Mouse (Mus musculus) B cell, adult (primary cell): ENCODE results near the gene Eya2. TPM values are rescaled to one million over a fixed set of nuclear protein-coding genes. Genes with fewer than 3 reads are reported as not detected.

Experiments
- total RNA-seq: library from RNA; stranded (reverse); gene quantifications from 4 replicates; pipeline ENCODE4 v1.2.4, GENCODE M21; 2023; ENCODE audit not compliant: inconsistent age

The Eya2 gene
- 0.42 to 1.4 TPM (median 0.77 TPM) in 3 of 4 replicates, not detected in the other for total RNA-seq

DNA sequence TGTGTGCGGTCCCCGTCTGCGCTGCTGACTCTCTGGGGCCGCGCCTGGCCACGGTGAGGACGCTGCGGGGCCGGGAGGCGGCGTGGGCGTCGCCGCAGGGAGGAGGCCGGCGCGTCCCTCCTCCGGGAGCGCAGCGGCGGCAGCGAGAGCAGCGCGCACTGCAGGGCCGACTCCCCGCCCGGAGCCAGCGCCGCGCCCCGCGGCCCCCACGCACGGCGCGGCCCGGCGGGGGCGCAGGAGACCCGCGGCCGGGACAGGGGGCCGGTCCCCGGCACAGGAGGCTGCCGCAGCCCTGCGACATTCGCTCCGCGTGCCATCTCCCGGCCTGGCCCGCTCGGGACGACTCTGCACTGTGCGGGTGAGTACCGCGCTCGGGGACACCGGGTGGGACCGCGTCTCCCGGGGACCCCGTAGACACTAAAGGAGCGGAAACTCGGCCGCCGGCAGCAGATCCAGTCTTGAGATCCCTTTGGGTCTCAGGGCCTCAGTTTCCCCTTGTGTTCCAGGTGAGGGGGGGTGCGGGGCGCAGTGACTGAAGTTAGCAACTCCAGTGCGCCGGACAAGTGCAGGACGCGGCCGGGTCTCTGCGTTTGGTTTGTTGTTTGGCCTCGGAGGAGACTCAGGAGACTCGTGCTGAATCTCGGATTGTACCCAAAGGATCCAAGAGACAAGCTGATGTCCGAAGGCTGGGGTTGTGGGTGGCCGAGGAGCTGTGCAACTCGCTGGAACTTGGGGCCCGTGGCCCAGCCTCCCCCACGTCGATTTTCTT, at the start of gene Eya2:
TSS of gene Eya2 (plus strand) at position 126 of the 769 bp plus-strand sequence.

Other genes starting within 250 kb of the Eya2 start
- gene Zfp663, start 226.3 kb upstream of the Eya2 start, total RNA-seq, result not detected in 4 replicates
- gene Zfp334, start 206.8 kb upstream of the Eya2 start, total RNA-seq, result not detected in 4 replicates
- not detected in 4 replicates for gene Ocstamp, start 194.6 kb upstream of the Eya2 start, total RNA-seq
- 0.15 to 0.36 TPM in 2 of 4 replicates, not detected in the others for gene Slc13a3, start 121.8 kb upstream of the Eya2 start, total RNA-seq
- gene Trp53rka, start 101.7 kb upstream of the Eya2 start, total RNA-seq, result 13.5 to 17.8 TPM (median 13.8 TPM) in 4 replicates
- not detected in 4 replicates for gene Slc2a10, start 91.2 kb upstream of the Eya2 start, total RNA-seq